Mouse (Mus musculus) heart, postnatal 0 days (tissue): ENCODE results near the gene Atp8a1.

Source experiments
- CTCF ChIP-seq: IDR thresholded peaks from 2 replicates; pipeline ENCODE4 v1.5.1; 2016; ENCODE audit warnings: antibody characterized with exemption, control low read depth, low read depth
- EP300 ChIP-seq: IDR thresholded peaks from 2 replicates; pipeline ENCODE4 v1.6.1; 2016; ENCODE audit warnings: antibody characterized with exemption, low read depth

DNA sequence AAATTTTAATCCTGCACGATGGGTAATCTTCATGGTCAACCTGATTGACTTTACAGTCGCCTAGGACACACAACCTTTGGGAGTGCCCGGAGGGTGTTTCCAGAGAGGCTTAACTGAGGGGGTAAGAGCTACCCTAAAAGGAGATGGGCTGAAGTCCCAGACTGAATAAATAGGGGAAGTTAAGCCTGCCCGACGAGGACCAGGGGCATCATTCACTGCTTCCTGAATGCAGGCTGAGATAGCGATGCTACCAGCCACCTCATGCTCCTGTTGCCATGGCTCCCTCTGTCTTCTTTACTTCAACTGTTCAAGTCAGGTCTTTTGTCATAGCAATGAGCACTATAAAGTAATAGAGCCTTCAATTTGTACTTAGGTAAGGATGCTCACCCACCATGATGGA lies 177.1 kb downstream of the Atp8a1 start:
- TF ChIP-seq EP300: no peak
- no peak for TF ChIP-seq CTCF
